Mouse (Mus musculus) urinary bladder, adult 2 months (tissue): ENCODE measurements around the gene Asna1. TPM values are rescaled to one million over a fixed set of nuclear protein-coding genes. Genes with fewer than 3 reads are reported as not detected.

Source experiments
- DNase-seq: peaks from one replicate; pipeline ENCODE4 v3.0.0; 2022; ENCODE audit warnings: low spot score
- polyA plus RNA-seq: library from polyadenylated mRNA; depleted of rRNA; stranded (reverse); fragments of >200 nt; gene quantifications from 2 replicates; pipeline ENCODE4 v1.2.3, GENCODE M21; 2012

Gene Asna1
- polyA plus RNA-seq, 1 experiment, result 136 TPM

- peak; percentile 83 for DNase-seq
These were observed 34.7 kb downstream of the Asna1 start, which contains the start of gene Hook2 for GRCm38 (mm10) chr8:84990349-84990748. Gene Hook2 (plus strand): TSS chr8:84990603.

DNA sequence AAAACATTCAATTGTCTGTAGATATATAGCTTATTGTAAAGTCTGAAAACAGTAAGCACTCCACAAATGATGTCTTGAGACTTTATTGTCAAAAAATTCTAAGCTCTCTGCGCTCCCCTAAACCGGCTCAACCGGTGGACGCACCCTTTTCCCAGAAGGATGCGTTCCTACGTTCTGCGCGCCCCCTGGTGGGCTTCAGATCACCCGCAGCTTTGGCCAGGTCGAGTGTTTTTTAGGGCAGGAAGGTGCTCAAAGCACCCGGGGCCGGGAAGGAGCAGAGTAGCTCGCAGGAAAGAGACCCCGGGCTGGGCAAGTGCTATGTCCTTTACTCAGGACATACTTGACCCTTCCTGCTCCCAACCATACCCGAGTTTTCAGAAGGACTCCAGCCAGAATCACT is 35.3 kb downstream of the Asna1 start:
- DNase-seq, result peak; percentile 92

DNA sequence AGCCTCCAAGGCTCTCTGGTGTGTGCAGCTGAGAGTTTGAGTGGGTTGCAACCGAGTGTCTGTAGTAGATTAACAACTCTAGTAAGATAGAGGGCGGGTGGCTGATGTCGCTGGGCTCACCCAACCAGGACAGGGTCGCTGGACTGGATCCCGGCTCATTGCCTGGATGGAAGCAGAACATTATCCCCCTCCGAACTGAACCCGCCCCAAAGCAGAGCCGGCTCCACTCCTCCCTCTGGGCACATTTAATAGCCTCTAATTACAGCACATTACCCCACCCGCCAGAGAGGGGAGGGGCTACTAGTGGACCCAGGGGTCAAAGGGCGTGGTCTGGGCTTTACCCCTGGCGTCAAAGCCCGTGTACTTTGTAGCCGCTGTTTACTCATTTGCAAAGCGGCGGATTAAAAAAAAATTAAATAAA is 35.8 kb downstream of the Asna1 start:
- peak; percentile 53 for DNase-seq

DNA sequence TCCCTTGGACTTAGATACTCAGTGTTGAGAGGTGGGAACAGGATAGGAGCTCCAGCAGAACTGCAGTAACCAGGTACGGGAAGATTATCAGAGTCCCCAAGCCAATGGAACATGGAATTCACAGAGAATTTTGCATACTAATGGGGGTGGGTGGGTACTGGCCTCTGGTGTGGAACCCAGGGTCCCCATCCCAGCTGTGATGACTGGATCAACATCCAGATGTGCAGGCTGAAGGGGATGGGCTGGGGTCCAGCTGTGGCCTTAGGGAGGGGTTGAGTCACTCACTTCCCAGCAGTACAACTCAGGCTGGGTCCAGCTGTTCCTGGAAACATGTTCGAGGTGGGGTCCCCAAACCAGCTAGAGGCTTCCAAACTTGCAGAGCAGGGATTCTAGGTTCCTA is 37.2 kb downstream of the Asna1 start:
- no peak for DNase-seq

- DNase-seq, result no peak
These were observed 37.7 kb downstream of the Asna1 start for GRCm38 (mm10) chr8:84987388-84987787.

DNA sequence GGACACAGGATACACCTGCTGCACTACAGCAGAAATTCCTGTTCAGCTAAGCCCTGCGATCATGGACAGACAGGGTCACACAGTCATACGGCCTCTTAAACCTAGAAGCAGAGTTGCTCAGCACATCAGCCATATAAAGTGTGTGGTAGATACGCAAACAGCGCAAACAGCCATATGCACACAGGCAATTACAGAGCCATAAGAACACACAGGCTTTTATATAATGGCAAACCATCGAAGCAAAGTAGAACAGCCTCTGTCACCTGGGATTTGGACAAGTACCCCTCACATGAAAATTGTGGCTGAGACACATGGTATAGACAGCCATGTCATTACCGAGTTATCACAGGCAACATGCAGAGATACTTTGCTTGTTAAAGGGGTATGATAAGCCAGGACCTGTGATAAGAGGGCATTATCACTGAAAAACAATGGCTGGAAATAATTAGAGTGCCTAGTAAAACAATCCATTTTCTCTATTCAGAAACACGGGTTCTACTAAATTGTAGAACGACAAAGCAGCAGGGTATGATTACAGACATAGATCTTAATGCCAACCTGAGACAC is 38.6 kb downstream of the Asna1 start:
- no peak for DNase-seq

DNA sequence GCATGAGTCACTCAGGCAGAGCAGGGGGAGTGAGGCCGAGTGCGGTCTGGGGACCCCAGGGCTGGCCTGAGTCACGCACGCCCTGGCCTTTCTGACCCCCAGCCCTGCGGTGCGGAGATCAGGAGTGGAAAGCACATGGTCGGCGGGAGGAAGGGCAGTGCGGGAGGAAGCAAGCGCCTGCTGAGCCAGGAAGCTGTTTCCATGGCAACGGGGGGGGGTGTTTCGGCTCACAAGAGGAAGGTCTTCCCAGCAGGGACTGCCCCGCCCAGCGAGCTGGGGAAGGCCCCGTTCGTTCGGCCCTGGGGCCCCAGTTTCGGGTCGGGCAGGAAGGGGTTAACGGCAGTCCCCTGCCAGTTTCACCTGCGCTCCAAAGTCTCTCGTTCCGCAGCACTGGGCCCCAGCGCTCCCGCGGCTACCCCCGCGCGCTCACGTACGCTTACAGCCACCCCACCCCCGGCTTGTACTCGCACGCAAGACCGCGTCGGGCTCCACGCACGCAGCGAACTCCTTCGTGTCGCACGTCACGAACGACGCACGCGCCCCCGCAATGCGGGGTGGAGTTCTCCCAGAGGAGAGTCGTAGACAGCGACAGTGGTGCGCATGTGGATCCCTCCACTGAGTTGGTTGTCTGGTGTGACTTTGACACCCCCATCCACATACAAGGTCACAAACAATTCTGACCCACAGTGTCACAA is 39.2 kb downstream of the Asna1 start:
- peak; percentile 82 for DNase-seq

- DNase-seq, result no peak
These were observed 39.9 kb downstream of the Asna1 start for GRCm38 (mm10) chr8:84985049-84985683.

DNA sequence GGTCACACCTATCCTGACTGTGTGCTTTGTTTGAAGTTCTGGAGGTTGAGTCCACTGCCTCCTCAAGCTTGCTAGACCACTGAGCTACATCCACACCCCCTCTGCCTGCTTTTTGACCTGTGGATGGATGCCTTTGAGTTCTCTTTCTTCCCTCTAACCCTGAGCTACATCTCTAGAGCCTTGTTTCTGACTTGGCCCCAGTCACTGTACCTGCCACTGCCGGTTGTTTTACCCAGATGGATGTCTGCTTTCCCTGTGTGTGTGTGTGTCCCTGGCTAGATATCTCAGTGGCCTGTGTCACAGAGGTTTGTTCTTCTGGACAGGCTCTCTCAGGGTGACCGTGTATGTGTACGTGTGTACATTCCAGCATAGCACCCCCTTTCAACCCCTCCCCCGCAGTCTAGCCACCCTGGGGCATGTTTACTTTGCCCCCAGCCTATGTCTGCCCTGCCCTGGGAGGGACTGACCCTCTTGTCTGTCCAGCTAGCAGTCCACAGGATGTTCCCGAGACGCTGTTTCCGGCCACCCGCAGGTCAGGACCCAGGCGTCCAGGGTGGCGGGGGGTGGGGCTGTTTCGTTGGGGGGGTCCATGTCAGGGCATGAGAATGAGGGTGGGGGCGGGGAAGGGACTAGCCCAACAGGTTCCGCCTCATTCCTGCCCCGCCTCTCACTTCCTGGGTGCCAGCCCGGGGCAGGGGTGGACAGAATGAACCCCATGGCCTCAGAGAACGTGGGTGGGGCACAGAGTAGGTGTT is 40.6 kb downstream of the Asna1 start:
- DNase-seq, result peak; percentile 59

- DNase-seq, result no peak
These were observed 42.5 kb downstream of the Asna1 start for GRCm38 (mm10) chr8:84982499-84983011.

DNA sequence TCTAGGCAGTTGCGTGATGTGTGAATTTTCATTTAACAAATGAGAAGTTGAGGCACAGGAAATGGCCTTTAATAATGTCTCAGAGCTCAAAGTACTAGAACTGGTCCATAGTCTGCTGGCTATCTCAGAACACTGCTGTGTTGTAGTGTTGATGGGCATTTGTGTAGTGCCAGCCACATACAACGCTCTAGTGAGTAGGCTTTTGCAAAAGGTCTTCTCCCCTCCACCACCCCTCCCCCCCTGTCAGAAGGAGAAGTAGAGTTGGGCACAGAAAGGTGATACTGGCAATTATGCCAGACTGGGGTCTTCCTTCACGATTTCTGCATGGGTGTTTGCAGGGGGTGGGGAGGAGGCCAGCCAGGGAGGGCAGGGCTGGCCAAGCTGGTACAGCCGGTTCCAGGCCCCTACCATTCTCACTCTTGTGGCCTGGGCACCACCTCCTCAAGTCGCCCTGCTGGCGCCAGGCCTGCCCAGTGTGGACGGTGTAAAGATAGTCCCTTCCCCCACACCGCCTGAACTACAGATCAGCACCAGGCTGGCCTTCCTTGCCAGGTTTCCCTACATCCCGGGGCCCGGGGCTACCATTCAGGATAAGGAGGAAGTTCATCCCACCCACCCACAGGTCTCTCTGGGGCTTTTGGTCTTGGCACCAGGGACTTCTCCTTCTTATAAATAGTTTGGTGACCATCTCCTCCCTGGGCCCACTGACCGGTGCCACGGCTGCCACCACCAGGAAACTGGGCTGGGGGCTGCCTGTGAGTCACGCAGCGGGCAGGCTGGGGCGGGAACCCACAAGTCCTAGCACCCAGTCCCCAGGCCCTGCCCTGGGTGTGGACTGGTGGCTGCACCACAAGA is 43.2 kb downstream of the Asna1 start:
- DNase-seq, result peak; percentile 71

GRCm38 (mm10) chr8:84980622-84981358 is 44.3 kb downstream of the Asna1 start:
- peak; percentile 77 for DNase-seq

DNA sequence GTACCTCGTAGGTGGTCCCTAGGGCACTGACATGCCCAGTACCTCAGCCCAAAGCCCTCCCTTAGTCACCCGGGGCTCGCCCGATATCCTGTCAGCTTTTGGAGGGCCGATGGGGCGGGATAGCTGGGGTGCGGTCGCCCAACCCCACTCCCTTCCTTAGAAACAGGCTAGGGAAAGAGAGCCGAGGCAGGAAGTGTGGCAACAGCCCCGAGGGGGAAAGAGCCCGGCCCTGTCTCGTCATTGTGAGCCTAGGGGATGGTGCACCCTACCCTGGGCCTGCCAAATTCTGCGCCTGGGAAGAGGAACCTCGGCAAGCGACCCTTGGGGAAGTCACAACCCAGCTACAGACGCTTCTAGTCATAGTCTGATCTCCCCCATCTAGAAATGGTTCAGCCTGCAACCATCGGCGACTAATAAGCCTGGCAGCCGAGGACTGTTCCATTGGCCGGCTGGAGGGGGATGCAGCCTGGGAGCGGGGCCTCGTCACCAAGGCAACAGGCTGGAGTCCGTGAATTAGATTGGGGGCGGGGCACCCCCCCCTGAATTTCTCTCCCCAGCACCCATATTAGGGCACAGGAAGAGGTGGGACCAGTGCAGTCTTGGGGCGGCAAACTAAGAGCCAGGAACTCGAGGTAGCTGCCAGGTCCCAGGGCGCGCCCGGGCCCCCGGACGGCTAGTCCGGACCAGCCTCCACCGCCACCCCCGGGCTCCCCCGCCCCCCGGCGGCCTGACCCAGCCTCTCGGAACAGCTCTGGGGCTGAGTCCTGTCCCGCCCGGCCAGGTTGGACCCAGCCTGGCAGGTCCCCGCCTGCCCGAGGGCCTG is 45.3 kb downstream of the Asna1 start:
- DNase-seq, result peak; percentile 96

DNA sequence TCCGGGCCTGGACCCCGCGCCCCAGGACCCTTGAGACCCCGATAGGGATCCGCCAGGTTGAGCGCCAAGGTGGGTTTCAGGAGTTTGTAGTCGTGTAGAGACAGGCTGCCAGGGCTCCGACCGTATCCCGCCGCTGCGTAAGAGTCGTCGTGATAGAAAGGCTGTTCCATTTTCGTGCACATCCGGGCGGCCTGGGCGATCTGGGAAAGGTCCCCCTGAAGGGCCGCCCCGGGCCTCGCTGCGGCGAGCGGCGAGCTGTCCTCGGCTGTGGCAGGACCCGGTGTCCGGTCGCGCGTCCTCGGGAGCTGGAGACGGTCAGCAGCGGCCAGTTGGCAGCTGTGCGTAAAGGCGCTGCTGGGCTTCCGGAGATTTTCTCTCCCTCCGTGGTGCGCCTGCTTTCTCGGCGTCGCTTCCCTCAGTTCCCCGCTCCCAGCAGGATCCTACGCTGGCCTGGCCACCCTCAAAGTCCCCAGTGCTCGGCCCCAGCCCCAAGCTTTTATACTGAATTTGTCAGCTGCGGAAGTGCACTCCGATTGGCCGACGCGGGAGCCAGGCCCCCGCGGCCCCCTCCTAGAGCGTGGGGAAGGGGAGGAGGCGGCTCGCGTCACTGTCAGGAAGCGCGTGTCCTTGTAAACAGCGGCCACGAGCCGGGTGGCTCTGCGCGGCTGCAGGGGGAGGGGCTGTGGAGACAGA is 46.7 kb downstream of the Asna1 start, which contains the start of gene Junb:
Gene Junb, minus strand, starts transcription at position 471 of the 693 bp plus-strand sequence.
- peak; percentile 100 for DNase-seq

GRCm38 (mm10) chr8:84977435-84978247 is 47.4 kb downstream of the Asna1 start:
- DNase-seq, result peak; percentile 70

DNA sequence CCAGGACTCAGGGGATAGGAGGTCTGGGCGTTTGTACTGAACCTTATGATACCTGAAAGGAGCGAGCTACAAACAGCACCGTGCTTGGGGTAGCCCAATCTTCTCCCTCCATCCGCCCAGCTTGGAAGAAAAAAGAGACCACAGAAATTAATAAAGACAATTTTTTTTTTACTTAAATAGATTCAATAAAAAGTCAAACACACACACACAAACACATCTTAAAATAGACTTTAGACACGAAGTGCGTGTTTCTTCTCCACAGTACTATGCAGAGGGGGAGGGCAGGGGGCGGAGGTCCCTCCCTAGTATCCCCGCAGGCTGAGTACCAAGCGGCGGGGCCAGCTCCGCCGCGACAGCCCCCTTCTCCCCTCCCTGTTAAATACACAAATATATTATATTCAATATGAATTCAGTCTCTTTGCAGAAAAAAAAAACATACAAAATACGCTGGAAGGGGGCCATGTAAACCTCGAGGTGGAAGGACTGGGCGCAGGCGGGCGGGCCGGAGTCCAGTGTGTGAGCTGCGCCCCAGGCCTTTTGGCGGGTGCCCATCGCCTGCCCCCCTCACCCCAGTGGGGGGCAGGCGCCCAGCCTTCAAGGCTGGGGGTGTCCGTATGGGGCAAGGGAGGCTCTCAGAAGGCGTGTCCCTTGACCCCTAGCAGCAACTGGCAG is 48.2 kb downstream of the Asna1 start:
- DNase-seq, result no peak

DNA sequence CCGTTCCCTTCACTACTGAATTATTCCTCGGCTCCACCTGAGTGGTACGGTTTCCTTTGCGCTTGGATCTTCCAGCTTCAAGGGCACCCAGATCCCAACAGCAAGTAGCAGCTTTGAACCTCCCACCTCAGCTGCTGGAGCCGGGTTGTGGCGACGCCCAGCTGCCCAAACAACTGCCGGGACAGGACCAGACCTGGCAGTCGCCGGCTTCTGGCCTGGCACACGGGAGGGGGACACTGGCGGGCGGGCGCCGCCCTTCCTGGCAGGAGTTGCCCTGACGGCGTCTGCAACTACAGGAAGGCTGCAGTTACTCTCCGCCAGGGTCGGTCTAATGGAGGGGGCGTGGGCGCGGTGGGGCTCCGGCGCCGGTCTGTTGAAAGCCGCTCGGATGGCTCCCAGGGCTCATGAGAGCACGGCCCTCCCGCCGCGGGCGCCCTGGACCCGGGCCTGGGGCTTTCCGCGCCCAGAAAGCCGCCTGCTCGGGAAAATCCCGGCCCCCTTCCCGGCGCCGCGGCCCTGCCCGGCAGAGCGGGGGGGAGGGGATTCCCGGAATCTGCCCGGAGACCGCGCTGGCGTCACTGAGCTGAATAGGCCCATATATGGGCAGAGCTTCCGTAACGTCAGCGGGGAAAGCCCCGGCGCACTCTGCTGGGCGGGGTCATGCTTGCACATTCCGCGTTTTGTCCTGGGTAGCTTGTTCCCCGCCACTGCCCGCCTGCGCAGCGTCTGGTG is 48.9 kb downstream of the Asna1 start:
- peak; percentile 95 for DNase-seq
